Mouse (Mus musculus) heart, postnatal 0 days (tissue): Measurements from ENCODE around the gene Cdyl. TPM values are rescaled to one million over a fixed set of nuclear protein-coding genes. Genes with fewer than 3 reads are reported as not detected.

Experiments
- ATAC-seq: fragments of 200-750 bp; cut with Nextera tagmentation; 2 replicates; pipeline ENCODE4 v1.8.0; 2017; ENCODE audit warnings: low read depth, moderate number of reproducible peaks, moderate library complexity; ENCODE audit not compliant: insufficient read depth
- DNase-seq: peaks from one replicate; pipeline ENCODE4 v3.0.0-alpha.2; 2016; ENCODE audit warnings: low spot score
- H3K27ac ChIP-seq: fragments of 300-500 bp; sonication (generic); 2 replicates; pipeline ENCODE4 v1.5.1; 2014; ENCODE audit warnings: low read depth, mild to moderate bottlenecking
- H3K27me3 ChIP-seq: fragments of 300-500 bp; sonication (generic); 2 replicates; pipeline ENCODE4 v1.6.1; 2014; ENCODE audit warnings: low read length, mixed read lengths; ENCODE audit not compliant: control insufficient read depth, insufficient read depth
- H3K36me3 ChIP-seq: fragments of 300-500 bp; sonication (generic); replicated peaks from 2 replicates; pipeline ENCODE4 v1.6.1; 2014; ENCODE audit warnings: low read length, mixed read lengths; ENCODE audit not compliant: control insufficient read depth, insufficient read depth
- H3K4me1 ChIP-seq: fragments of 300-500 bp; sonication (generic); 2 replicates; pipeline ENCODE4 v1.6.1; 2014; ENCODE audit warnings: antibody characterized with exemption; ENCODE audit not compliant: control insufficient read depth, insufficient read depth
- H3K4me2 ChIP-seq: fragments of 300-500 bp; sonication (generic); 2 replicates; pipeline ENCODE4 v1.6.1; 2014; ENCODE audit warnings: low read depth, mild to moderate bottlenecking, low read length, moderate library complexity
- H3K4me3 ChIP-seq: fragments of 300-500 bp; sonication (generic); 2 replicates; pipeline ENCODE4 v1.5.1; 2014; ENCODE audit warnings: low read depth, low read length
- H3K9ac ChIP-seq: fragments of 300-500 bp; sonication (generic); replicated peaks from 2 replicates; pipeline ENCODE4 v1.6.1; 2014; ENCODE audit warnings: low read depth, low read length, mixed read lengths
- H3K9me3 ChIP-seq: fragments of 300-500 bp; sonication (generic); replicated peaks from 2 replicates; pipeline ENCODE4 v1.6.1; 2016; ENCODE audit warnings: low read length; ENCODE audit not compliant: control insufficient read depth
- CTCF ChIP-seq: IDR thresholded peaks from 2 replicates; pipeline ENCODE4 v1.5.1; 2016; ENCODE audit warnings: antibody characterized with exemption, control low read depth, low read depth
- EP300 ChIP-seq: IDR thresholded peaks from 2 replicates; pipeline ENCODE4 v1.6.1; 2016; ENCODE audit warnings: antibody characterized with exemption, low read depth
- WGBS: fragments of 180-500 bp; shearing (Covaris S2); extraction: QIAGEN DNeasy Blood & Tissue Kit; methylation state at CpG from one replicate; pipeline ENCODE4 v1.1.7; 2014; 5-methylcytosine and 5-hydroxymethylcytosine counted together
- polyA plus RNA-seq: library from polyadenylated mRNA; unstranded; fragments of >200 nt; fragmentation: Nextera tagmentation; extraction: Ambion mirVana; gene quantifications from 2 replicates; pipeline ENCODE4 v1.2.1, GENCODE M21; 2015
- total RNA-seq: library from RNA; depleted of rRNA; stranded (reverse); fragments of >200 nt; gene quantifications from 2 replicates; pipeline ENCODE4 v1.2.3, GENCODE M21; 2014; ENCODE audit warnings: low replicate concordance

Gene Cdyl
- total and polyA plus RNA-seq, 2 experiments from 2014 or later: 6.1 to 9.2 TPM

DNA sequence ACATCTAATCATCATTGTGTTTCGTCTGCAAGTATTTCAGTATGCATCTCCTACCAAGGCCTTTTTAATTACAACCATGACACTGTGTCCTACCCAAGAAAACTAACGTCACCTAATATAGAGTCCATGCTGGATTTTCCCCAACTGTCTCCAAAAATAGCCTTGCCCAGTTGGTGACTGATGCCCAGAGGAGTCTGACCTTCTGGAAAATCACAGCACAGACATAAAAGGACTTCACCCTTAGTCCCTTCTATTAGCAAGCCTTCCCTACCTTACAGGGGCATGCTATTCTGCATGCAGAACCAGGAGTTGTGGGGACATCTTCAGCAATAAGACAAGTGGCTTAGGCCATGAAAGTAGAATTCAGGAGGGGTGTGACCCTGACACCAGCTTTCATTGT, 40.3 kb upstream of the Cdyl start:
- Histone ChIP-seq H3K4me1 (no peaks in the 10 kb centered on the region), H3K4me2 (no peak overlapping the region), H3K36me3 (no peaks in the 10 kb centered on the region), H3K27me3 (no peaks in the 10 kb centered on the region), H3K9ac (no peak overlapping the region), H3K27ac (0 out of 2 replicates have a peak overlapping the region, but pooled peaks have one; percentile 7), H3K4me3 (no peak overlapping the region), H3K9me3 (no peaks in the 10 kb centered on the region)
- DNase-seq (peak; percentile 58), ATAC-seq (no peak)
- no peak for TF ChIP-seq CTCF
- TF ChIP-seq EP300: no peak
- WGBS: 59% methylated on average over 2 of the region's 2 CpGs

DNA sequence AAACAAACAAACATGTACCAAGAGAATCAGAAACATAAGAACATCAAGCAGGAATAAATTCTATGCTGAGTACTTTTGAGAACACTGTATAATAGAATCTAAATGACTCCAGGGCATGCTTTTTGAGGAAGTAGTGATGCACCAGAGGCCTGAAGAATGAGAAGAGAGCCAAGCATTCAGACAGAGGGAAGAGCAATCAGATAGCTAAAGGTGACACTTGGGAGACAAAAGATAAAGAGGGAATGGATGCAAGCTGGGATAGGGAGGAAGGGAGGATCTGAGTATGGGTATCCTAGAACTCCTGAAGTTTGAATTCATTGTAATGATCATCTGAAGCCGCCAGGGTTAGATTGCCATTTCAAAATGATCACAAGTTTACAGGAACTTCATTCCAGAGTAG, 38.9 kb upstream of the Cdyl start:
- TF ChIP-seq CTCF (no peak), EP300 (no peak)
- Histone ChIP-seq H3K27me3 (no peaks in the 10 kb centered on the region), H3K4me2 (no peak overlapping the region), H3K27ac (no peak overlapping the region), H3K36me3 (no peaks in the 10 kb centered on the region), H3K4me1 (no peaks in the 10 kb centered on the region), H3K4me3 (no peak overlapping the region), H3K9me3 (no peaks in the 10 kb centered on the region), H3K9ac (no peak overlapping the region)
- no peak for DNase-seq
- WGBS: 63% methylated on average over 1 of the region's 1 CpGs
- no peak for ATAC-seq

- Histone ChIP-seq H3K9me3 (no peaks in the 10 kb centered on the region), H3K9ac (no peak overlapping the region), H3K4me1 (no peaks in the 10 kb centered on the region), H3K27ac (no peak overlapping the region), H3K36me3 (no peaks in the 10 kb centered on the region), H3K4me2 (no peak overlapping the region), H3K4me3 (no peak overlapping the region), H3K27me3 (no peaks in the 10 kb centered on the region)
- WGBS: 75% methylated on average over 3 of the region's 3 CpGs
- no peak for ATAC-seq
- TF ChIP-seq CTCF (no peak), EP300 (no peak)
- no peak for DNase-seq
Observed at GRCm38 (mm10) chr13:35624831-35625230, 34.8 kb upstream of the Cdyl start.

DNA sequence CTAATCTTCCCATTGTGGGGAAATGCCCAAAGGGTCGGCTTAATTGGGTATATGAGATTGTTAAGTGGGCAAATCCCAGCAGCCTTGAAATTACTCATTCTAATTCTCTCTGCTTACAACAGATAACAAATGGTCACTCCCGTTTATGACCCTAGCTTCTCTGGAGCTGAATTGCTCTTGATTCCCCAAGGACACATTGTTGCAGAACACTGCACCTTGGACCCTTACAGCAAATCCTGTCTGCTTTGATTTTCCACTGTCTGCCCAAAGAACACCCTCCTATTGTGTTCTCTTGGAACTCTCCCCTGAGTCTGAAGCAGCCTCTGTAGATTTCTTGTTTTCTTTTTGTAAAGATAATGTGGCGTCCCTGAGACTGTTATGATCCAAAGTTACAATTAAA, 34.1 kb upstream of the Cdyl start:
- no peaks in the 10 kb centered on the region for H3K4me1 ChIP-seq
- no peak overlapping the region for H3K9ac ChIP-seq
- TF ChIP-seq EP300 (no peak), CTCF (no peak)
- no peaks in the 10 kb centered on the region for H3K36me3 ChIP-seq
- DNase-seq: no peak
- no peak overlapping the region for H3K27ac ChIP-seq
- 60% methylated on average over 3 of the region's 3 CpGs for WGBS
- ATAC-seq: no peak
- H3K4me2 ChIP-seq: no peak overlapping the region
- no peaks in the 10 kb centered on the region for H3K27me3 ChIP-seq
- H3K9me3 ChIP-seq: no peaks in the 10 kb centered on the region
- H3K4me3 ChIP-seq: no peak overlapping the region

- no peak for DNase-seq
- WGBS: 84% methylated on average over 1 of the region's 1 CpGs
- TF ChIP-seq EP300 (no peak), CTCF (no peak)
Observed at GRCm38 (mm10) chr13:35627319-35627718, 32.3 kb upstream of the Cdyl start.

DNA sequence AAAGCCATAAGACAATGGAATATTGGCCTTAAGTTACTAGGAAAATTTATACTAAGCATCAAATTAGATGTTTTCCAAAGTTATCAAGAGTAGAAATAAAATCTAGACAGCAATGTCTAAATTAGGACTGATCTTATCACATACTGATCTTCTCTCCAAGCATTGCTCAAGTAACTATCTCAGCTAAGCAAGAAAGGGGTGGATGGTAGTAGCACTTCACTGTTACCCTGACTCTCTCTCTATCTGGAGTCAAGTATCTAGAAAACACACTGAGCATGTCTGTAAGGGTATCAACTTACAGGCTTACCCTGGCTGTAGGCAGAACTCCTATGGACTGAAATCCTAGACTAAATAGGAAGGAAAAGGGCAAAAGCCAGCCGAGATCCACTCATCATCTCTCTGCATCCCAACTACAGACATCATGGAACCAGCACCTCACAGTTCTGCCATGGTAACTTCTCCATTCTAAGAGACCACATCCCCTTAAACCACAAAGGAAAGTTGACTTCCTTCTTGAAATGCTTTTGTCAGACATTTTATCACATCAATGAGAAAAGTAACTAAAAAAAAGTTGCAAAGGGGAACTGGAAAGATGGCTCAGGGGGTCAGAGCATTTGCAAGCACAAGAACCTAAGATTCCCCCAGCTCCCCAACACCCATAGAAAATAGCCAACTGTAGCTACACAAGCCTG, 12.4 kb upstream of the Cdyl start:
- ATAC-seq (no peak), DNase-seq (no peak)
- WGBS: 80% methylated on average over 1 of the region's 1 CpGs

More at GRCm38 (mm10) chr13:35627319-35627718, 32.3 kb upstream of the Cdyl start:
- H3K27ac ChIP-seq: no peak overlapping the region
- H3K4me3 ChIP-seq: no peak overlapping the region
- H3K36me3 ChIP-seq: no peaks in the 10 kb centered on the region
- ATAC-seq: no peak
- no peaks in the 10 kb centered on the region for H3K9me3 ChIP-seq
- no peaks in the 10 kb centered on the region for H3K27me3 ChIP-seq
- H3K9ac ChIP-seq: no peak overlapping the region
- H3K4me2 ChIP-seq: no peak overlapping the region
- no peaks in the 10 kb centered on the region for H3K4me1 ChIP-seq

More for the DNA sequence above, 12.4 kb upstream of the Cdyl start:
- Histone ChIP-seq H3K4me1 (no peaks in the 10 kb centered on the region), H3K27ac (no peak overlapping the region), H3K36me3 (no peaks in the 10 kb centered on the region), H3K4me2 (no peak overlapping the region), H3K4me3 (no peak overlapping the region), H3K9me3 (peaks cover 5% of the 10 kb centered on the region), H3K9ac (no peak overlapping the region), H3K27me3 (no peaks in the 10 kb centered on the region)
- TF ChIP-seq CTCF (no peak), EP300 (no peak)
